Mouse (Mus musculus) G1E (cell line): ENCODE data around the gene C2cd4c.

Source experiments
- CTCF ChIP-seq: IDR thresholded peaks from 2 replicates; pipeline ENCODE4 v1.5.1; 2012; ENCODE audit warnings: low read depth, low read length, inconsistent platforms, mixed read lengths
- POLR2AphosphoS5 ChIP-seq: IDR thresholded peaks from 2 replicates; pipeline ENCODE4 v1.6.1; 2012; ENCODE audit warnings: low read depth, low read length, inconsistent platforms; ENCODE audit not compliant: insufficient replicate concordance

- TF ChIP-seq CTCF (no peak), POLR2AphosphoS5 (no peak)
Observed at GRCm38 (mm10) chr10:79578891-79579290, 34.9 kb downstream of the C2cd4c start.
